Mouse (Mus musculus) heart, adult 2 months (tissue): Measurements from ENCODE around the gene Ntrk3.

ENCODE experiments used
- CTCF ChIP-seq: fragments of 200-600 bp; IDR thresholded peaks from 2 replicates; pipeline ENCODE4 v1.8.1; 2022; ENCODE audit warnings: antibody characterized with exemption, mild to moderate bottlenecking, moderate library complexity
- POLR2A ChIP-seq: fragments of 200-500 bp; IDR thresholded peaks from 2 replicates; pipeline ENCODE4 v1.6.1; 2011; ENCODE audit warnings: mild to moderate bottlenecking, low read depth, low read length, control low read depth; ENCODE audit not compliant: insufficient read depth

DNA sequence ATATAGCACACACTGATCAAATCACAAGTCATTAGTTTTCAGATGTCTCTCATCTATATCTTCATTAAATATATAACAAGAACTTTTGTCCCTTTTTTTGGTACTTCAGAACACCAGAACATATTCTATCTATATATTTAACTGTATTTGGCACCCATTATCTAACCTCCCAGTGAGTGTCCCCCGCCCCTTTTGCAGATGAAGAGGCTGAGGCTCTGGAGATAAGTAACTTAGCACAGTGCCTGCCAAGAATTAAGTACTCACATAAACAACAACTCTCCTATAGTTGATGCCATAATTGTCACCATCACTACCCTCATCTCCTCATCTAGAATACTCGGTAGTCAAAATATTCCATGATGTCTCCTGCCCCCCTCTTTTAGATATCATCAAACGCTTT is 42.6 kb downstream of the Ntrk3 start:
- TF ChIP-seq CTCF (no peak), POLR2A (no peak)
